Mouse (Mus musculus): ENCODE data around the gene Chia1.
"Not testable (repeated sequence)": the region's sequence is repeated elsewhere in the genome, so short reads cannot be mapped to it uniquely, and the experiment has no call there.

The Chia1 gene

GRCm38 (mm10) chr3:106112929-106113328, at the start of gene Chia1:
Gene Chia1, plus strand, starts transcription at chr3:106113229.
- DNase-seq = no peak

- DNase-seq = not testable (repeated sequence)
Measured at GRCm38 (mm10) chr3:106067707-106068106, 45.3 kb upstream of the Chia1 start.

GRCm38 (mm10) chr3:106070994-106071393, 42.0 kb upstream of the Chia1 start:
- DNase-seq = no peak

- no peak for DNase-seq
Measured at GRCm38 (mm10) chr3:106074824-106075223, 38.2 kb upstream of the Chia1 start.

- no peak for DNase-seq
Measured at GRCm38 (mm10) chr3:106126999-106127398, 14.0 kb downstream of the Chia1 start.

- no peak for DNase-seq
Measured at GRCm38 (mm10) chr3:106128807-106129493, 15.9 kb downstream of the Chia1 start.

- peak; percentile 79 for DNase-seq
Measured at GRCm38 (mm10) chr3:106131690-106132089, 18.7 kb downstream of the Chia1 start.

- no peak for DNase-seq
Measured at GRCm38 (mm10) chr3:106144081-106144480, 31.1 kb downstream of the Chia1 start.

- no peak for DNase-seq
Measured at GRCm38 (mm10) chr3:106154413-106154812, 41.4 kb downstream of the Chia1 start.

GRCm38 (mm10) chr3:106167464-106167863, 54.4 kb downstream of the Chia1 start, which contains the start of gene Chil3:
Gene Chil3, minus strand, starts transcription at chr3:106167564.
- DNase-seq = no peak

- DNase-seq = no peak
Measured at GRCm38 (mm10) chr3:106170522-106171053, 57.6 kb downstream of the Chia1 start.

GRCm38 (mm10) chr3:106171135-106171731, 58.2 kb downstream of the Chia1 start:
- DNase-seq = no peak

GRCm38 (mm10) chr3:106172506-106172905, 59.5 kb downstream of the Chia1 start:
- not testable (repeated sequence) for DNase-seq

- not testable (repeated sequence) for DNase-seq
Measured at GRCm38 (mm10) chr3:106174971-106175370, 61.9 kb downstream of the Chia1 start.

- DNase-seq = peak; percentile 57
Measured at GRCm38 (mm10) chr3:106177509-106178189, 64.6 kb downstream of the Chia1 start.

Measured in retina, postnatal 1 day (tissue).